Mouse (Mus musculus) small intestine, adult 2 months (tissue): ENCODE results near the gene Prn.

ENCODE experiments used
- CTCF ChIP-seq: fragments of 200-500 bp; IDR thresholded peaks from 2 replicates; pipeline ENCODE4 v1.5.1; 2012; ENCODE audit warnings: low read depth, mild to moderate bottlenecking, control low read depth, inconsistent platforms, low read length, moderate library complexity, mixed read lengths; ENCODE audit not compliant: insufficient replicate concordance, insufficient read length; ENCODE audit errors: extremely low read depth
- POLR2A ChIP-seq: fragments of 200-500 bp; IDR thresholded peaks from 2 replicates; pipeline ENCODE4 v1.6.1; 2012; ENCODE audit warnings: low read depth, mild to moderate bottlenecking, control low read depth, inconsistent platforms, low read length, moderate library complexity

GRCm38 (mm10) chr2:131948156-131948555, 38.4 kb downstream of the Prn start:
- TF ChIP-seq POLR2A: no peak
- TF ChIP-seq CTCF: no peak
